Mouse (Mus musculus) gastrocnemius, adult 18-20 months (tissue): ENCODE measurements around the gene Plekhg4. TPM values are rescaled to one million over a fixed set of nuclear protein-coding genes. Genes with fewer than 3 reads are reported as not detected.

ENCODE experiments used
- DNase-seq: peaks from one replicate; pipeline ENCODE4 v3.0.0; 2021; ENCODE audit warnings: low spot score
- long read RNA-seq, 2 experiments: library from polyadenylated mRNA; stranded (forward); transcript quantifications; one replicate each; pipeline ENCODE4 v2.0.0; 2021
- total RNA-seq, 2 experiments: library from RNA; stranded (reverse); gene quantifications; 2 replicates each; pipeline ENCODE4 v1.2.3; 2021

Plekhg4 gene
- under 1 TPM in 1 of 2 experiments, not detected in 1; 0.09 TPM for total RNA-seq
- long read RNA-seq, experiment 1, result 0 reads
- long read RNA-seq, experiment 2, result 0 reads

- DNase-seq, result no peak
These were observed at the start of gene Plekhg4 for GRCm38 (mm10) chr8:105373032-105373431. Gene Plekhg4, plus strand, starts transcription at chr8:105373274.

GRCm38 (mm10) chr8:105325641-105326093, 47.4 kb upstream of the Plekhg4 start:
- no peak for DNase-seq

GRCm38 (mm10) chr8:105326141-105326672, 46.9 kb upstream of the Plekhg4 start, which contains the start of the genes Lrrc29 and Tmem208:
Gene Lrrc29, minus strand, starts transcription at chr8:105326278.
Gene Tmem208, plus strand, starts transcription at chr8:105326354.
- DNase-seq, result peak; percentile 98

GRCm38 (mm10) chr8:105326968-105327367, 46.1 kb upstream of the Plekhg4 start:
- DNase-seq, result no peak

- DNase-seq, result no peak
These were observed 42.7 kb upstream of the Plekhg4 start for GRCm38 (mm10) chr8:105330325-105330724.

- DNase-seq, result no peak
These were observed 41.6 kb upstream of the Plekhg4 start for GRCm38 (mm10) chr8:105331469-105331868.

GRCm38 (mm10) chr8:105331931-105332330, 41.1 kb upstream of the Plekhg4 start:
- DNase-seq, result no peak

- DNase-seq, result no peak
These were observed 40.6 kb upstream of the Plekhg4 start for GRCm38 (mm10) chr8:105332523-105332922.

- no peak for DNase-seq
These were observed 36.5 kb upstream of the Plekhg4 start for GRCm38 (mm10) chr8:105336373-105337130.

GRCm38 (mm10) chr8:105338992-105339391, 34.1 kb upstream of the Plekhg4 start:
- DNase-seq, result no peak

- DNase-seq, result no peak
These were observed 33.0 kb upstream of the Plekhg4 start for GRCm38 (mm10) chr8:105339886-105340635.

GRCm38 (mm10) chr8:105341399-105341798, 31.7 kb upstream of the Plekhg4 start:
- DNase-seq, result no peak

- DNase-seq, result no peak
These were observed 30.3 kb upstream of the Plekhg4 start for GRCm38 (mm10) chr8:105342768-105343167.

- no peak for DNase-seq
These were observed 29.1 kb upstream of the Plekhg4 start for GRCm38 (mm10) chr8:105343791-105344574.

GRCm38 (mm10) chr8:105345061-105345975, 27.8 kb upstream of the Plekhg4 start:
- peak; percentile 54 for DNase-seq

GRCm38 (mm10) chr8:105346611-105347427, 26.3 kb upstream of the Plekhg4 start:
- peak; percentile 85 for DNase-seq

GRCm38 (mm10) chr8:105347428-105348221, 25.4 kb upstream of the Plekhg4 start, which contains the start of gene Fhod1:
Gene Fhod1, minus strand, starts transcription at chr8:105347953.
- DNase-seq, result peak; percentile 95

GRCm38 (mm10) chr8:105348450-105349095, 24.5 kb upstream of the Plekhg4 start, which contains the start of gene Slc9a5:
Gene Slc9a5, plus strand, starts transcription at chr8:105348843.
- no peak for DNase-seq
